Mouse (Mus musculus): ENCODE results near the gene Rimbp2.

GRCm38 (mm10) chr5:128904113-128904512 is 49.2 kb downstream of the Rimbp2 start:
- TF ChIP-seq POLR2A (IDR thresholded peaks at IDR 0.05; ENCODE audit: borderline replicate concordance, extremely low read depth, insufficient read depth, insufficient read length, poor library complexity, severe bottlenecking), result no peak
- no peak for TF ChIP-seq CTCF (IDR thresholded peaks at IDR 0.05; ENCODE audit: borderline replicate concordance, extremely low read depth, insufficient read depth, insufficient read length)
